Mouse (Mus musculus) G1E (cell line): Measurements from ENCODE around the gene Pcnx.

ENCODE experiments used
- CTCF ChIP-seq: IDR thresholded peaks from 2 replicates; pipeline ENCODE4 v1.5.1; 2012; ENCODE audit warnings: low read depth, low read length, inconsistent platforms, mixed read lengths
- GATA1 ChIP-seq: IDR thresholded peaks from 2 replicates; pipeline ENCODE4 v1.6.1; 2012; ENCODE audit warnings: borderline replicate concordance, low read length, inconsistent platforms, mixed read lengths
- GATA2 ChIP-seq: IDR thresholded peaks from 2 replicates; pipeline ENCODE4 v1.6.1; 2012; ENCODE audit warnings: low read depth, low read length, inconsistent platforms, borderline replicate concordance
- TAL1 ChIP-seq: conservative IDR thresholded peaks from 2 replicates; pipeline ENCODE4 v1.6.1; 2012; ENCODE audit warnings: low read depth, low read length, inconsistent platforms, mixed read lengths

DNA sequence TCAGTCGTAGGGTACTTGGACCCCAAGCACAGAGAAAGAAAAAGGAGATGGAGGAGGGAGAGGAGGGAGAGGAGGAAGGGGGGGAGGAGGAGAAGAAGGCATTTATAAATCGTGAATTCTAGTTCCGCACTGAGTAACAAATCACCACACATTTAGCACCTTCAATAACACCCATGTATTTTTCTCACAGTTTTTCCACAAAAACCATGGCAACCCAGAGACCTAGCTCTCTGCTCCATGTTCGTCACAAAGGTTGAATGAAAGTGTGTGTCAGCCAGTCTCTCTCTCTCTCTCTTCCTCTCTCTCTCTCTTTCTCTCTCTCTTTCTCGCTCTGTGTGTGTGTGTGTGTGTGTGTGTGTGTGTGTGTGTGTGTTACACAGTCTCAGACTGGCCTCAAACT is 22.4 kb upstream of the Pcnx start:
- TF ChIP-seq GATA1 (no peak), CTCF (no peak), TAL1 (no peak), GATA2 (no peak)
